Mouse (Mus musculus) megakaryocyte progenitor cell, adult 5-6 weeks (primary cell): Measurements from ENCODE around the gene Casq1. TPM values are rescaled to one million over a fixed set of nuclear protein-coding genes. Genes with fewer than 3 reads are reported as not detected.

Experiments used
- ATAC-seq: replicated peaks from 2 replicates; pipeline ENCODE4 v1.8.0; 2016; ENCODE audit warnings: mild to moderate bottlenecking, moderate TSS enrichment, inconsistent platforms; ENCODE audit not compliant: poor library complexity
- total RNA-seq, 2 experiments: library from RNA; stranded (forward) in 1 of 2; stranded (reverse) in 1 of 2; fragments of 157-497, 149-512 nt in 1 of 2; fragments of 200-1000 nt in 1 of 2; gene quantifications; 2 replicates each; pipeline versions ENCODE4 v1.2.3 to v1.2.4; 2015 to 2017

The Casq1 gene
- total RNA-seq, 2 experiments from 2014 or later: not detected

DNA sequence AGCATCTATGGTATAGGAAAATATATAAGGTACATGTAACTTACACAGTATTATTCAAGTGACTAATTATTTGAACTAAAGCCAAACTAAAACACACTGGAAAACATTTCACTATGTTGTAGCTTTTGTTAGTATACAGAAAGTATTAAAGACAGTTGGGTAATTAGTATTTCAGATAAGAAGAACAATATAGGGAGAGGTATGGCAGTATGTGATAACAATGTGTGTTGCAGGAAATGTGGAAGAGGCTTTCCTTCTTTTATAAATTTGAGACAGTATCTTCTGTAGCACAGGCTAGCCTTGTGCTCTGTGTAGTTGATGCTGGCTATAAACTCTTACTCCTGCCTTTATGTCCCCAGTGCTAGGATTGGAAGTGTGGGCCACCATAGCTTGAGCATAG is 35.8 kb downstream of the Casq1 start:
- ATAC-seq: peak; percentile 33

GRCm38 (mm10) chr1:172183056-172183455 is 36.6 kb downstream of the Casq1 start:
- peak; percentile 44; the same call in 1 of the 2 replicates for ATAC-seq

- no peak for ATAC-seq
Measured at GRCm38 (mm10) chr1:172181777-172182176, 37.9 kb downstream of the Casq1 start.

- ATAC-seq: no peak
Measured at GRCm38 (mm10) chr1:172180881-172181280, 38.8 kb downstream of the Casq1 start.

DNA sequence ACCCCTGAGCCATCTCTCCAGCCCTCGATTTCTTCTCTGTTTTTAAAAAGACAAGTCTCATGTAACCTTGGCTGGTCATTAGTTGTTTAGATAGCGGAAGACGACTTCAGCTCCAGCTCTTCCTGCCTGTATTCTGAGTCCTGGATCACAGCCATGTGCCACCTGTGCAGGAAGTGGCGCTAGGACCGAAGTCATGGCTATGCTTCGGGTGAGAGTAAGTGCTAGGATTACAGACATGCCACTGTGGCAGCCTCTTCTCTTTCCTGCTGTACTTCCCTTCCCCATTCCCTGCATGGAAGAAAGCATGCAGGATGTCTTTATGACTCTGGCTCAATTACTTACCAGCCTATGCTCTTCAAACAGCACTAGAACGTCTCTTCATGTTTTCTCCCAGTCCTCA is 40.6 kb downstream of the Casq1 start:
- ATAC-seq: no peak

DNA sequence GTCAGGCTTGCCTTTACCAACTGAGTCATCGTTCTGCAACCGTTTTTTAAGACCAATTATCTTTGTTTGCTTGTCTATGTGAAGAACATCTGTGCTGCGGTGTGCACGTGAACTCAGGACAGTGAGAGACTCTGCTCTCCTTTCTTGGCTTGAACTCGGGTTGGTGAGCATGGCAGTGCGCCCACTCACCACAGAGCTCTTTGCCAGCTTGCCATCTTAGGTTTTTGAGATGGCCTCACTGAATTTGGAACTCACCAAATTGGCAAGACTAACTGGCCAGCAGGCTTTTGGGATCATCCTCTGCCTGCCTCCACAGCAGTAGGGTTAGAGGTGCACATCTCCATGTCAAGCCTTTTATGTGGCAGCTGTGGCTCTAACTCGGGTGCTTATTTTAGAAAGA is 41.9 kb downstream of the Casq1 start:
- ATAC-seq: no peak

- no peak for ATAC-seq
Measured at GRCm38 (mm10) chr1:172173181-172173580, 46.5 kb downstream of the Casq1 start.

- ATAC-seq: no peak
Measured at GRCm38 (mm10) chr1:172172381-172172780, 47.3 kb downstream of the Casq1 start.

DNA sequence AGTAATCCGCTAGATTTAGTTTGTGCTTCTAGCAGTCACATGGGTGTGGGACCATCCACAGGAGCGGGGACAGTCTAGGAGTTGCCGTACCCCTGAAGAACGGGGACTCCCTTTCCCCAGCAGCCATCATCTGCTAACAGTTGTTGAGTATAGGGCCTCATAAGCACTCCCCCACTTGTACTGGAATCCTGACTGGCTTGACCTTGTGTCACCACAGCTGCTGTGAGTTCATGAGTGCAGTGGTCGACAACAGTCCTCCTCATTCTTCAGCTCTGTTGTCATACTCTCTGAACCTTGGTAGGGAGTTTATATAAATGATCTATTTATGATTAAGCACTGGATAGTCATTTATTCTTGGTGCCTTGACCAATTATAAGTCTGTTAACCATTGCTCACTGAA is 49.9 kb downstream of the Casq1 start:
- no peak for ATAC-seq

GRCm38 (mm10) chr1:172167911-172168310 is 51.8 kb downstream of the Casq1 start:
- no peak for ATAC-seq

DNA sequence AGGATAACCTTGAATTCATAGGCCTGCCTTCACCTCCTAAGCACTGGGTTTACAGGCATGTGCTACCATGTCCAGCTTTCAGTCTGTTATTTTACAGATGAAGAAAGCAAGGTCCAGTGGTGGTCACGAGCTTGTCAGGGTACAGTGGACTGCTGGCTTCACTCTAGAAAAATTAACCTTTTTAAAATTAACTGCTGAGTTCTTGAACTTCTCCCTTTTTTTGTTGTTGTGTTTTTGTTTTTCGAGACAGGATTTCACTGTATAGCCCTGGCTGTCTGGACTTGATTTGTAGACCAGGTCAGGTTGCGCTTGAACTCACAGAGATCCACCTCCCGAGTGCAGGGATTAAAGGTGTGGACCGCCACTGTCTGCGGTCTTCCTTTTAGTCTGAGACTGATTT is 56.7 kb downstream of the Casq1 start:
- ATAC-seq: no peak

DNA sequence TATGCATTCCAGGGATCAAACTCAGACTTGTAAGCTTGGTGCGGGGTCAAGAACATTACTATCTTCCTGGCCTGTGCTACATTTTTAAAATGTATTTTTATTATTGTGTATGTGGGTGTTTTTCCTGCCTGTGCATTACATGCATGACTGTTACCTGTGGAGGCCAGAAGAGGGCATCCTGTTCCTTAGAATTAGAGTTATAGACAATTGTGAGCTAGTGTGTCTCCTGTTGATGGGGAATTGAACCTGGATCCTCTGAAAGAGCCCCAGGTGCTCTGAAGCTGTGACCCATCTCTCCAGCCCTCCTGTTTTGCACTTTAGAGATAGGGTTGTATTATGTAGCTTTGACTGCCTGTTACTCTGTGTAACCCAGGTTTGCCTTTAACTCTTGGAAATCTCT is 57.7 kb downstream of the Casq1 start:
- ATAC-seq: peak; percentile 83

DNA sequence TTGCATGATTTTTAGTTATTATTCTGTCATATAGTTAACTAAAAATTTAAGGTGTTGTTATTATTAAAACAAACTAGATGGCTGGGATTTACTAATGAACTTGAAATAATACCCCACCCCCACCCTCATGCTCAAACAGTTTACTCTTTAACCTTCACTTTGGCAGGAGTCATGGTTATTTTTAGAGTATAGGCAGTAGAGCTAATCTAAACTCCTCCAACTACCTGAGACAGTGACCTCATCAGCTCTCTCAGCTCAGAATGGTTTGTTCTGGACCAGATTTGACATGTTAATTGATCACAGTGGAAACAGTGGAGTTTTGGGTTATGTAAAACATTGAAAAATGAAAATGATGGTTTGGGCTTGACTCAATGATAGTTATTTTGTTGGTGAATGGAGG is 59.2 kb downstream of the Casq1 start:
- ATAC-seq: no peak

- ATAC-seq: no peak
Measured at GRCm38 (mm10) chr1:172159970-172160369, 59.7 kb downstream of the Casq1 start.

Other genes with a start within 250 kb of the Casq1 start
- 1.9 and 3.3 TPM in 2 replicates for gene Vangl2, start 191.4 kb downstream of the Casq1 start, total RNA-seq (2015)
- gene Vangl2, start 191.4 kb downstream of the Casq1 start, total RNA-seq (2017): 1.1 and 1.7 TPM in 2 replicates
- not detected in 2 replicates for gene Nhlh1, start 162.3 kb downstream of the Casq1 start, total RNA-seq (2015)
- not detected in 2 replicates for gene Nhlh1, start 162.3 kb downstream of the Casq1 start, total RNA-seq (2017)
- gene Copa, start 137.3 kb downstream of the Casq1 start, total RNA-seq (2015): 146 and 159 TPM in 2 replicates
- 140 and 152 TPM in 2 replicates for gene Copa, start 137.3 kb downstream of the Casq1 start, total RNA-seq (2017)
- gene Ncstn, start 137.1 kb downstream of the Casq1 start, total RNA-seq (2015): 68.0 and 69.0 TPM in 2 replicates
- 26.3 and 35.5 TPM in 2 replicates for gene Ncstn, start 137.1 kb downstream of the Casq1 start, total RNA-seq (2017)
- gene Pex19, start 93.1 kb downstream of the Casq1 start, total RNA-seq (2015): 24.2 and 24.9 TPM in 2 replicates
- gene Pex19, start 93.1 kb downstream of the Casq1 start, total RNA-seq (2017): 31.2 and 38.4 TPM in 2 replicates
- gene Dcaf8, start 71.8 kb downstream of the Casq1 start, total RNA-seq (2015): 26.0 and 46.0 TPM in 2 replicates
- gene Dcaf8, start 71.8 kb downstream of the Casq1 start, total RNA-seq (2017): 93.6 and 140 TPM in 2 replicates
- gene Pea15a, start 13.1 kb downstream of the Casq1 start, total RNA-seq (2015): 3.1 and 4.9 TPM in 2 replicates
- 2.2 and 2.6 TPM in 2 replicates for gene Pea15a, start 13.1 kb downstream of the Casq1 start, total RNA-seq (2017)
- not detected in 2 replicates for gene Atp1a4, start 38.5 kb upstream of the Casq1 start, total RNA-seq (2015)
- not detected in 2 replicates for gene Atp1a4, start 38.5 kb upstream of the Casq1 start, total RNA-seq (2017)
- gene Igsf8, start 41.8 kb upstream of the Casq1 start, total RNA-seq (2015): 28.8 and 29.7 TPM in 2 replicates
- gene Igsf8, start 41.8 kb upstream of the Casq1 start, total RNA-seq (2017): 25.5 and 30.6 TPM in 2 replicates
- gene Atp1a2, start 78.2 kb upstream of the Casq1 start, total RNA-seq (2015): not detected in 2 replicates
- not detected in 2 replicates for gene Atp1a2, start 78.2 kb upstream of the Casq1 start, total RNA-seq (2017)
- not detected in 2 replicates for gene Kcnj9, start 109.5 kb upstream of the Casq1 start, total RNA-seq (2015)
- gene Kcnj9, start 109.5 kb upstream of the Casq1 start, total RNA-seq (2017): not detected in 2 replicates
- gene Kcnj10, start 121.3 kb upstream of the Casq1 start, total RNA-seq (2015): 0.20 and 0.24 TPM in 2 replicates
- gene Kcnj10, start 121.3 kb upstream of the Casq1 start, total RNA-seq (2017): 0.04 and 0.14 TPM in 2 replicates
- 14.7 and 16.2 TPM in 2 replicates for gene Pigm, start 156.7 kb upstream of the Casq1 start, total RNA-seq (2015)
- 15.3 and 15.7 TPM in 2 replicates for gene Pigm, start 156.7 kb upstream of the Casq1 start, total RNA-seq (2017)